In genomic region chr17:15207182-15208029, GRCm38 (mm10) we compare ENCODE assay signal across 8 mouse cellular contexts.
A peak's percentile ranks its signal among the peaks of the same experiment; 100 is the strongest.
DNase-seq lines count a peak whose midpoint lies in the region; ATAC-seq and TF ChIP-seq lines count a peak whose summit lies in the region.

No protein-coding gene starts in this region.

- no peaks in the 10 kb centered on the region for H3K9me3 ChIP-seq in forebrain, postnatal 0 days (ENCODE audit: low read length)
- no peaks in the 10 kb centered on the region for H3K9me3 ChIP-seq in midbrain, embryonic 14.5 days (ENCODE audit: control insufficient read depth, low read length)

- H3K9ac ChIP-seq in forebrain, postnatal 0 days: peak overlapping the region; percentile 62
- H3K9ac ChIP-seq in midbrain, embryonic 14.5 days (replicated peaks; ENCODE audit: low read length): peak overlapping the region; percentile 60

- 19% methylated on average over 24 of the region's 24 CpGs for WGBS in forebrain, postnatal 0 days
- 11% methylated on average over 24 of the region's 24 CpGs for WGBS in midbrain, embryonic 14.5 days

- TF ChIP-seq CTCF in forebrain, postnatal 0 days (IDR thresholded peaks at IDR 0.05; ENCODE audit: low read depth): no peak

- peak overlapping the region; percentile 38 for H3K4me3 ChIP-seq in forebrain, postnatal 0 days (ENCODE audit: low read depth, low read length)
- peak overlapping the region; percentile 30 for H3K4me3 ChIP-seq in midbrain, embryonic 14.5 days (replicated peaks; ENCODE audit: low read depth, low read length)

- ATAC-seq in forebrain, postnatal 0 days: peak; percentile 59
- ATAC-seq in midbrain, embryonic 14.5 days (ENCODE audit: low FRiP score, low TSS enrichment): peak; percentile 19; the same call in 1 of the 2 replicates

- H3K27me3 ChIP-seq in forebrain, postnatal 0 days (ENCODE audit: insufficient read depth, low read length): no peaks in the 10 kb centered on the region
- no peaks in the 10 kb centered on the region for H3K27me3 ChIP-seq in midbrain, embryonic 14.5 days (ENCODE audit: control insufficient read depth, insufficient read depth, low read length)

- H3K27ac ChIP-seq in forebrain, postnatal 0 days (ENCODE audit: low read depth, low read length): peak overlapping the region; percentile 87
- H3K27ac ChIP-seq in midbrain, embryonic 14.5 days (replicated peaks; ENCODE audit: low read depth, low read length): peak overlapping the region; percentile 86

- intact Hi-C loops in left cerebral cortex, postnatal 25 days (cut with DNase I): loop anchor here (5.0 kb wide), 1 partner anchor 170 kb away; the partner anchor contains the start of gene Dll1
- intact Hi-C loops in left cerebral cortex, postnatal 10 days (cut with DNase I): no loop called here

- H3K4me2 ChIP-seq in forebrain, postnatal 0 days (ENCODE audit: low read depth): peak overlapping the region; percentile 56
- peak overlapping the region; percentile 69 for H3K4me2 ChIP-seq in midbrain, embryonic 14.5 days (ENCODE audit: low read length)

- H3K36me3 ChIP-seq in forebrain, postnatal 0 days (ENCODE audit: insufficient read depth): no peaks in the 10 kb centered on the region
- no peaks in the 10 kb centered on the region for H3K36me3 ChIP-seq in midbrain, embryonic 14.5 days (ENCODE audit: control insufficient read depth, insufficient read depth, low read length)

- DNase-seq in left cerebral cortex, postnatal 25 days (ENCODE audit: low spot score in 2 of 2): peak; percentile 19 to 20
- no peak for DNase-seq in left cerebral cortex, postnatal 10 days (ENCODE audit: extremely low spot score in 1 of 2, low spot score in 2 of 2)
- peak; percentile 44 to 49 for DNase-seq in cerebellum, postnatal 14 days
- peak; percentile 79 for DNase-seq in forebrain, postnatal 0 days
- peak; percentile 75 for DNase-seq in midbrain, embryonic 14.5 days
- no peak for DNase-seq in T-cell, adult 2 months (ENCODE audit: low spot score)
- no peak for DNase-seq in adrenal gland, postnatal 10 days
- no peak for DNase-seq in lung, postnatal 14 days

- H3K4me1 ChIP-seq in forebrain, postnatal 0 days (ENCODE audit: insufficient read depth): peaks cover 9% of the 10 kb centered on the region; the same call in 1 of the 2 replicates
- H3K4me1 ChIP-seq in midbrain, embryonic 14.5 days (ENCODE audit: control insufficient read depth, insufficient read depth, low read length): peaks cover 12% of the 10 kb centered on the region

Comparison
In these comparisons a context has a peak if more than half of its experiments do, and no peak if none do; other contexts are left out.
1. DNase-seq: peak in left cerebral cortex, postnatal 25 days (2 of 2), cerebellum, postnatal 14 days (2 of 2), forebrain, postnatal 0 days (single experiment) and midbrain, embryonic 14.5 days (single experiment); none in left cerebral cortex, postnatal 10 days (0 of 2), T-cell, adult 2 months (single experiment), adrenal gland, postnatal 10 days (single experiment) and lung, postnatal 14 days (single experiment).